Mouse (Mus musculus) hindbrain, embryonic 13.5 days (tissue): ENCODE measurements at regions not wholly inside any gene's neighbourhood (a gene's known extent, or its start where the extent isn't known, plus 50 kb on each side); places are given as distances from the start of the nearest gene placed in this dataset.

ENCODE experiments used
- ATAC-seq: fragments of 200-750 bp; cut with Nextera tagmentation; 2 replicates; pipeline ENCODE4 v1.8.0; 2017; ENCODE audit warnings: moderate TSS enrichment; ENCODE audit not compliant: low FRiP score
- H3K27ac ChIP-seq: fragments of 300-500 bp; sonication (generic); 2 replicates; pipeline ENCODE4 v1.5.1; 2015; ENCODE audit warnings: inconsistent platforms, mild to moderate bottlenecking, moderate library complexity
- H3K27me3 ChIP-seq: fragments of 300-500 bp; sonication (generic); 2 replicates; pipeline ENCODE4 v1.6.1; 2015; ENCODE audit warnings: mild to moderate bottlenecking, inconsistent platforms
- H3K36me3 ChIP-seq: fragments of 300-500 bp; sonication (generic); 2 replicates; pipeline ENCODE4 v1.6.1; 2015; ENCODE audit warnings: mild to moderate bottlenecking, inconsistent platforms
- H3K4me1 ChIP-seq: fragments of 300-500 bp; sonication (generic); replicated peaks from 2 replicates; pipeline ENCODE4 v1.6.1; 2015; ENCODE audit warnings: inconsistent platforms
- H3K4me2 ChIP-seq: fragments of 300-500 bp; sonication (generic); 2 replicates; pipeline ENCODE4 v1.6.1; 2015; ENCODE audit warnings: inconsistent platforms, mild to moderate bottlenecking, moderate library complexity
- H3K4me3 ChIP-seq: fragments of 300-500 bp; sonication (generic); 2 replicates; pipeline ENCODE4 v1.5.1; 2015; ENCODE audit warnings: mild to moderate bottlenecking, inconsistent platforms
- H3K9ac ChIP-seq: fragments of 300-500 bp; sonication (generic); 2 replicates; pipeline ENCODE4 v1.6.1; 2015; ENCODE audit warnings: mild to moderate bottlenecking, inconsistent platforms
- H3K9me3 ChIP-seq: fragments of 300-500 bp; sonication (generic); 2 replicates; pipeline ENCODE4 v1.6.1; 2016; ENCODE audit warnings: inconsistent platforms
- WGBS: fragments of 180-500 bp; shearing (Covaris S2); methylation state at CpG from one replicate; pipeline ENCODE4 v1.1.7; 2015; 5-methylcytosine and 5-hydroxymethylcytosine counted together

- no peaks in the 10 kb centered on the region for H3K9me3 ChIP-seq
- no peaks in the 10 kb centered on the region for H3K36me3 ChIP-seq
- H3K9ac ChIP-seq, result no peak overlapping the region
- ATAC-seq, result no peak
- H3K4me3 ChIP-seq, result no peak overlapping the region
- H3K27ac ChIP-seq, result no peak overlapping the region
- no peaks in the 10 kb centered on the region; the same call in 1 of the 2 replicates for H3K4me1 ChIP-seq
- no peaks in the 10 kb centered on the region for H3K27me3 ChIP-seq
- no peak overlapping the region for H3K4me2 ChIP-seq
Measured at GRCm38 (mm10) chr1:69364069-69364468, 256.2 kb upstream of the Erbb4 start.

DNA sequence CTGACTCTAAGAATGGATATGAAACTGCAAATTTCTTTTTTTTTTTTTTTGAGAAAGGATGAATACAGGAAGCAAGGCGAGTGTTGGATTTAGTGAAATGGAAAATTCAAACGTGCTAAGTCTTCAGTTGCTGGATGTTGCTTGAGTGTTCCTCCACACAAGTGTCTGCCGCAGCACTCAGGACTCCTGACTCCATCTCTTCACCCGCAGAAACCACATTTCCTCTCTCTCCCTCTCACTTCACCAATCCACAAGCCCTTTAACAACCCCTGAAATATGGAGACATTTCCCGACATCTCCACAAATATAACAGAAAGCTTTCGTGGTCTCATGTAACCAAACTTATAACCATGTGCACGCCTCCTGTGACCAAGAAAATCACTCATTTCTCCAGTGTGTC lies 249.7 kb upstream of the Erbb4 start:
- Histone ChIP-seq H3K27me3 (no peaks in the 10 kb centered on the region), H3K4me1 (no peaks in the 10 kb centered on the region), H3K4me3 (no peak overlapping the region), H3K4me2 (no peak overlapping the region), H3K9me3 (no peaks in the 10 kb centered on the region), H3K27ac (no peak overlapping the region), H3K9ac (no peak overlapping the region), H3K36me3 (no peaks in the 10 kb centered on the region)
- 86% methylated on average over 7 of the region's 7 CpGs for WGBS
- ATAC-seq, result no peak

DNA sequence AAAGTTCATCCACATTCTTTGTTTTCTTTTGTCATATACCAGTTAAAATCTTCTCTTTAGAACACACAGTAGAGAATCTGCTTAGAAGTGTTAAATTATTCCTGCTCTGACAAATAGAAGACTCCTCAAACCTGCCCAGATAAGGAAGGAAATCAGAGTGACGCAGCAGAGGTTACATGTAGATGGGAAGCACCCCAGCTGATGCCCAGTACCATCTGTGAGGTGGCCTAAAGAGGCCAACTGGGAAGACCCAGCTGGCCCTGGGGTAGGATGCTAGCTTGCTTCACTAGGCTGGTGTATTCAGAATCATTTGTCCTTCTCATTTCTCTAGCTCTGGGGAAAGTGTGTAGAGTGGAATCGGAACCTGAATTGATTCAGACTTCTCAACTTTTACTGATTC lies 242.6 kb upstream of the Erbb4 start:
- Histone ChIP-seq H3K9ac (no peak overlapping the region), H3K4me2 (no peak overlapping the region), H3K27me3 (no peaks in the 10 kb centered on the region), H3K4me1 (no peaks in the 10 kb centered on the region), H3K36me3 (no peaks in the 10 kb centered on the region), H3K9me3 (no peaks in the 10 kb centered on the region), H3K4me3 (no peak overlapping the region), H3K27ac (no peak overlapping the region)
- WGBS, result 79% methylated on average over 2 of the region's 2 CpGs
- ATAC-seq, result no peak

- ATAC-seq, result no peak
- Histone ChIP-seq H3K4me3 (no peak overlapping the region), H3K36me3 (no peaks in the 10 kb centered on the region), H3K27ac (no peak overlapping the region), H3K9ac (no peak overlapping the region), H3K4me1 (no peaks in the 10 kb centered on the region), H3K9me3 (no peaks in the 10 kb centered on the region), H3K4me2 (no peak overlapping the region), H3K27me3 (no peaks in the 10 kb centered on the region)
- whole genome bisulfite sequencing, result 91% methylated on average over 6 of the region's 6 CpGs
Measured at GRCm38 (mm10) chr1:69349826-69350225, 242.0 kb upstream of the Erbb4 start.

GRCm38 (mm10) chr1:69342100-69342499 lies 234.2 kb upstream of the Erbb4 start:
- WGBS, result 93% methylated on average over 4 of the region's 4 CpGs

DNA sequence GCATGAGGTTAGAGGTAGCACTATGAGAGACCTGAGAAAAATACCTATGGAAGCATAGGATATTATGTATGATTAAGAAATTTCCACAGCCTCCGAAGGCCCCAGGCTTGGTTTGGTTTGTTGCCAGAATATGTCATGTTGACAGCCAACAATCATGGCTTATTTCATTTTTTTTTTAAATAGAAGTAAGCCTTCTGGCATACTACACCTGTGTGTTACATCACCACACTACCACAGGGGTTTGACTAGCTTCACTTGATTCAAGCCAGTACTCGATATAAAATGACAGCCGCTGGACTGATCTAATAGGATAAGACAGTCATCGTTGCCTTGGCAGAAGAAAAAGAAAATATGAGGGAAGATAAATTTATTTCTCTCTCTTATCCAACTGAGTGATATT lies 232.6 kb upstream of the Erbb4 start:
- Histone ChIP-seq H3K4me1 (no peaks in the 10 kb centered on the region), H3K4me2 (no peak overlapping the region), H3K27me3 (no peaks in the 10 kb centered on the region), H3K27ac (no peak overlapping the region), H3K9me3 (no peaks in the 10 kb centered on the region), H3K36me3 (no peaks in the 10 kb centered on the region), H3K4me3 (no peak overlapping the region), H3K9ac (no peak overlapping the region)
- WGBS, result 95% methylated on average over 4 of the region's 4 CpGs
- ATAC-seq, result no peak

More at GRCm38 (mm10) chr1:69342100-69342499, 234.2 kb upstream of the Erbb4 start:
- Histone ChIP-seq H3K4me1 (no peaks in the 10 kb centered on the region), H3K36me3 (no peaks in the 10 kb centered on the region), H3K27ac (no peak overlapping the region), H3K4me3 (no peak overlapping the region), H3K27me3 (no peaks in the 10 kb centered on the region), H3K4me2 (no peak overlapping the region), H3K9ac (no peak overlapping the region), H3K9me3 (no peaks in the 10 kb centered on the region)
- ATAC-seq, result no peak

- Histone ChIP-seq H3K9ac (no peak overlapping the region), H3K4me1 (peaks cover 7% of the 10 kb centered on the region; the same call in 1 of the 2 replicates), H3K9me3 (no peaks in the 10 kb centered on the region), H3K27me3 (no peaks in the 10 kb centered on the region), H3K36me3 (no peaks in the 10 kb centered on the region), H3K27ac (no peak overlapping the region), H3K4me3 (no peak overlapping the region), H3K4me2 (peak overlapping the region; percentile 27; the same call in 1 of the 2 replicates)
- no peak for ATAC-seq
- 60% methylated on average over 11 of the region's 11 CpGs for WGBS
Measured at GRCm38 (mm10) chr1:69331418-69332254, 223.8 kb upstream of the Erbb4 start.

DNA sequence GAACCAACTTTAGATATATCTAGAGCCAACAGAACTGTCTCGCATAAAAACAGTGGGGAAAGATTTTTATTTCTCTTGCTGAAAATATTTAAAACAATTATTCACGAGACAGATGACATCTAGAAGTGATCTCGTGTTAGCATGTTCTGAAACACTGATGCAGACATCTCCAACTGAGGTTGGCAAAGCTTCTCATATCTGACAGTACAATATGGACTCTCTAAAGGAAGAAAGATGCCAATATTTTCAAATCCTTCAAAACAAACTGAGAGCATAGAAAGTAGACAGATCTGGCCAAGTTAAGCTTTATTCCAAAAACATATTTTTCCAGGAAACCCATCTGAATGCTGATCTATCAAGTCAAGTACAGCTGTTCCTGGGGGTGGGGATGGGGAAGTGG lies 221.5 kb upstream of the Erbb4 start:
- Histone ChIP-seq H3K36me3 (no peaks in the 10 kb centered on the region), H3K4me2 (no peak overlapping the region), H3K9me3 (no peaks in the 10 kb centered on the region), H3K9ac (no peak overlapping the region), H3K27ac (no peak overlapping the region), H3K27me3 (no peaks in the 10 kb centered on the region), H3K4me1 (peaks cover 7% of the 10 kb centered on the region; the same call in 1 of the 2 replicates), H3K4me3 (no peak overlapping the region)
- no peak for ATAC-seq
- 82% methylated on average over 3 of the region's 3 CpGs for WGBS

DNA sequence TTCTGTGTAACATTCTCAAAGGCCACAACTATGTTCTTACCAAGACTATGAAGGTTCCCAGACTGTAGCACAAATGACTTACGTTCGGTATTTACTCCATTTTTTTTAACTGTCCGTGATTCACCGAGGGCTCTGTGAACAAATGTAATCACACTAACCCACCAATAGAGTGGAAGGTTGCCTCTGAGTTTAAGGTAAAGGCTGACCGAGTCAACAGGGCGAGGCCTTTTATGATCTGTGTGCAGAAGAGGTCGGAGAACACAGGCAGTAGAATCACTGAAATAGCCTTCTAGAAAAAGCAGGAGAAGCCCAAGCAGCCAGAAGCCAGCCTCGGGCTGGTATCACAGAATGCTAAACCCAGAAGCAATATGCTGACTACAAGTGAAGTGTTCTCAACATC lies 218.9 kb upstream of the Erbb4 start:
- Histone ChIP-seq H3K27ac (no peak overlapping the region), H3K9me3 (no peaks in the 10 kb centered on the region), H3K4me2 (no peak overlapping the region), H3K4me1 (peaks cover 3% of the 10 kb centered on the region; the same call in 1 of the 2 replicates), H3K36me3 (no peaks in the 10 kb centered on the region), H3K9ac (no peak overlapping the region), H3K4me3 (no peak overlapping the region), H3K27me3 (no peaks in the 10 kb centered on the region)
- no peak for ATAC-seq
- WGBS, result 93% methylated on average over 8 of the region's 8 CpGs

GRCm38 (mm10) chr1:69319526-69319925 lies 211.7 kb upstream of the Erbb4 start:
- Histone ChIP-seq H3K9me3 (no peaks in the 10 kb centered on the region), H3K36me3 (no peaks in the 10 kb centered on the region), H3K27ac (no peak overlapping the region), H3K27me3 (no peaks in the 10 kb centered on the region), H3K4me3 (no peak overlapping the region), H3K4me1 (no peaks in the 10 kb centered on the region), H3K4me2 (no peak overlapping the region), H3K9ac (no peak overlapping the region)
- no peak for ATAC-seq
- 83% methylated on average over 3 of the region's 3 CpGs for WGBS

- 84% methylated on average over 3 of the region's 3 CpGs for WGBS
- Histone ChIP-seq H3K27me3 (no peaks in the 10 kb centered on the region), H3K4me2 (no peak overlapping the region), H3K9me3 (no peaks in the 10 kb centered on the region), H3K9ac (no peak overlapping the region), H3K4me1 (no peaks in the 10 kb centered on the region), H3K4me3 (no peak overlapping the region), H3K27ac (no peak overlapping the region), H3K36me3 (no peaks in the 10 kb centered on the region)
- no peak for ATAC-seq
Measured at GRCm38 (mm10) chr1:69296816-69297215, 189.0 kb upstream of the Erbb4 start.

DNA sequence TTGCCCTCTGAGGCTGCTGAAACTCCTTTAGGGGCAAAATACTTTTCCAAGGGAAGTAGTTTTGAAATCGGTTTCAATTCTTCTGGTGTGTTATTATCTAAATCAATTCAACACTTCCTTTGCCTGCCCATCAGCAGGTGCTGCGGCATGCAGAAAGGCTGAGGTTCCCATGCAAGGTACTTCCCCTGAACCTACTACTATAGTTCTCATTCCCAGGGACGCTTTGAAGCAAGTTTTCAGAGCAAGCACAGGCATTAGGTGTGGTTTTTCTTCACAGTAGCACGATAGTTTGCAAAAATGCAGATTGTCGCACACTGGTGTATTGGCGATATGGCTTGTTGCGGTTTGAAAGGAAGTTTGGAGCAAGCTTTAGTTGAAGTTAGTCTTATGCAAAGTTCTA lies 183.5 kb upstream of the Erbb4 start:
- ATAC-seq, result no peak
- Histone ChIP-seq H3K36me3 (no peaks in the 10 kb centered on the region), H3K27ac (no peak overlapping the region), H3K4me2 (no peak overlapping the region), H3K4me3 (no peak overlapping the region), H3K9ac (no peak overlapping the region), H3K9me3 (no peaks in the 10 kb centered on the region), H3K27me3 (no peaks in the 10 kb centered on the region), H3K4me1 (no peaks in the 10 kb centered on the region)
- WGBS, result 86% methylated on average over 7 of the region's 7 CpGs

DNA sequence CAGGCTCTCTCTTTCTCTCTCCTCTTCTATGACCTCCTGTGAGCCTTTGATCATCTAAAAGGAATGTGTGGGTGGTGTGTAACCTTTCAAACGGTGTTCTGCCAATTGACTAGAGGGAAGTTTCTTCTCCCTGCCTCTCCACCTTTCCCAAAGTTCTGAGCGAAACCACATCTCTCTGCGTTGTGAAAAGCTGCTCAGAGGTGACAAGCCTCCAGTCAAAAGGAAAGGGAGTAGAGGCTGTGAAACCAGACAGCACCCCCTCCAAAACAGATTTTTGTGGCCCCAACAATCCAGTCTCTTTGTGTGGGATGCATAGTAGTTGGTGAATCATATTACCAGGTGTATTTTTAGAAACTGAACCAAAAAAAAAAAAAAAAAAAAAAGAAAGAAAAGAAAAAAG lies 178.5 kb upstream of the Erbb4 start:
- no peak for ATAC-seq
- no peak overlapping the region for H3K4me3 ChIP-seq
- no peak overlapping the region for H3K4me2 ChIP-seq
- no peaks in the 10 kb centered on the region for H3K36me3 ChIP-seq
- H3K27me3 ChIP-seq, result no peaks in the 10 kb centered on the region
- no peak overlapping the region for H3K9ac ChIP-seq
- WGBS, result 67% methylated on average over 3 of the region's 3 CpGs
- H3K9me3 ChIP-seq, result no peaks in the 10 kb centered on the region
- no peaks in the 10 kb centered on the region for H3K4me1 ChIP-seq
- H3K27ac ChIP-seq, result no peak overlapping the region
